Mouse (Mus musculus) embryonic facial prominence, embryonic 13.5 days (tissue): Measurements from ENCODE around the gene Dock4. TPM values are rescaled to one million over a fixed set of nuclear protein-coding genes. Genes with fewer than 3 reads are reported as not detected.

ENCODE experiments used
- ATAC-seq: fragments of 200-750 bp; cut with Nextera tagmentation; 2 replicates; pipeline ENCODE4 v1.8.0; 2017; ENCODE audit warnings: low read depth; ENCODE audit not compliant: insufficient number of reproducible peaks, insufficient read depth, low FRiP score, low TSS enrichment
- H3K27ac ChIP-seq: fragments of 300-500 bp; sonication (generic); 2 replicates; pipeline ENCODE4 v1.5.1; 2015; ENCODE audit warnings: moderate library complexity, mild to moderate bottlenecking, inconsistent platforms
- H3K27me3 ChIP-seq: fragments of 300-500 bp; sonication (generic); 2 replicates; pipeline ENCODE4 v1.6.1; 2015; ENCODE audit warnings: mild to moderate bottlenecking, inconsistent platforms
- H3K36me3 ChIP-seq: fragments of 300-500 bp; sonication (generic); 2 replicates; pipeline ENCODE4 v1.6.1; 2015; ENCODE audit warnings: mild to moderate bottlenecking, inconsistent platforms
- H3K4me1 ChIP-seq: fragments of 300-500 bp; sonication (generic); 2 replicates; pipeline ENCODE4 v1.6.1; 2015; ENCODE audit warnings: inconsistent platforms
- H3K4me2 ChIP-seq: fragments of 300-500 bp; sonication (generic); 2 replicates; pipeline ENCODE4 v1.6.1; 2015; ENCODE audit warnings: moderate library complexity, mild to moderate bottlenecking, inconsistent platforms
- H3K4me3 ChIP-seq: fragments of 300-500 bp; sonication (generic); 2 replicates; pipeline ENCODE4 v1.5.1; 2015; ENCODE audit warnings: mild to moderate bottlenecking, inconsistent platforms
- H3K9ac ChIP-seq: fragments of 300-500 bp; sonication (generic); 2 replicates; pipeline ENCODE4 v1.6.1; 2015; ENCODE audit warnings: mild to moderate bottlenecking, inconsistent platforms
- H3K9me3 ChIP-seq: fragments of 300-500 bp; sonication (generic); 2 replicates; pipeline ENCODE4 v1.6.1; 2016; ENCODE audit warnings: inconsistent platforms
- WGBS: fragments of 180-500 bp; shearing (Covaris S2); methylation state at CpG from one replicate; pipeline ENCODE4 v1.1.7; 2015; ENCODE audit warnings: mixed read lengths; 5-methylcytosine and 5-hydroxymethylcytosine counted together
- polyA plus RNA-seq: library from polyadenylated mRNA; unstranded; fragments of >200 nt; fragmentation: Nextera tagmentation; extraction: Ambion mirVana; gene quantifications from 2 replicates; pipeline ENCODE4 v1.2.1, GENCODE M21; 2015

Gene Dock4
- polyA plus RNA-seq, 1 experiment from 2014 or later = 19.9 TPM

DNA sequence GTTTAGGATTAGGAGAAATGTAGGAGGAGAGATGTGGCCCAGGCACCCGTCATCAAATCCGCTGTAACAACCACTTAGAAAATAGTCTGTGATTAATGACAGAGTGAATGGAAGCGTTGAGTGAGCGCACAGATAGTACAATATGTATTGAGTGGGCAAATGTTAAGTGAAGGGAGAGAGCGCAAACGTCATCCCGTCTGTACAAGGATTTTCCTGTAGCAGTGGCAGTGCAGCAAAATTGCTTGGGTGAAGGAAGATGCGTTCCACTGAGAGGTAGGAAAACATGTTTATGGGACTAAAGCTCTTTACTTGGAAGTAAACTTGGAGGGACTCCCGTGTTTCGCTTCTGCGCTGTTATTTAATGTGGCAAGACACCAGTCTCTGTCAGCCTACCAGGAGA, 348.3 kb downstream of the Dock4 start:
- Histone ChIP-seq H3K27ac (no peak overlapping the region), H3K9ac (no peak overlapping the region), H3K4me1 (peaks cover 16% of the 10 kb centered on the region), H3K27me3 (no peaks in the 10 kb centered on the region), H3K4me2 (no peak overlapping the region), H3K9me3 (no peaks in the 10 kb centered on the region), H3K4me3 (no peak overlapping the region), H3K36me3 (no peaks in the 10 kb centered on the region)
- no peak for ATAC-seq
- WGBS = 79% methylated on average over 11 of the region's 11 CpGs

DNA sequence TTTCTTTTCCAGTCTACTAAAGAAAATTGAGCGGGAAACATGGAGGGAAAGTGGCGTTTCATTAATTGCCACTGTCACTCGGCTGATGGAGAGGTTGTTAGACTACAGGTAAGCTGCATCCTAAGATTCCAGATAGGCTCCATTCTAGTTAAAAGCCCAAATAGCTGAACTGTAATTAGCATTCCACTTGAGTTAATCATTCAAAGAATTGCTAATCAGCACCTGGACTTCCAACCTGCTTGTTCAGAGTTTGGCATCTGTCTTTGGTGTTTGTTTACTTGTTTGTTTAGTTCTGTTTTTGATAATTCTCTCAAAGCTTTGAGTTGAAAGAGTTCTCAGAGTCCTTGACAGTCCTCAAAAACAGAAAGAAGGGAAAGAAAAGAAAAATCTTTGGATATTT, 349.0 kb downstream of the Dock4 start:
- H3K4me1 ChIP-seq = peaks cover 16% of the 10 kb centered on the region
- 83% methylated on average over 3 of the region's 3 CpGs for WGBS
- no peaks in the 10 kb centered on the region for H3K27me3 ChIP-seq
- H3K4me2 ChIP-seq = no peak overlapping the region
- H3K36me3 ChIP-seq = no peaks in the 10 kb centered on the region
- no peak for ATAC-seq
- no peaks in the 10 kb centered on the region for H3K9me3 ChIP-seq
- H3K4me3 ChIP-seq = no peak overlapping the region
- no peak overlapping the region for H3K27ac ChIP-seq
- H3K9ac ChIP-seq = no peak overlapping the region

DNA sequence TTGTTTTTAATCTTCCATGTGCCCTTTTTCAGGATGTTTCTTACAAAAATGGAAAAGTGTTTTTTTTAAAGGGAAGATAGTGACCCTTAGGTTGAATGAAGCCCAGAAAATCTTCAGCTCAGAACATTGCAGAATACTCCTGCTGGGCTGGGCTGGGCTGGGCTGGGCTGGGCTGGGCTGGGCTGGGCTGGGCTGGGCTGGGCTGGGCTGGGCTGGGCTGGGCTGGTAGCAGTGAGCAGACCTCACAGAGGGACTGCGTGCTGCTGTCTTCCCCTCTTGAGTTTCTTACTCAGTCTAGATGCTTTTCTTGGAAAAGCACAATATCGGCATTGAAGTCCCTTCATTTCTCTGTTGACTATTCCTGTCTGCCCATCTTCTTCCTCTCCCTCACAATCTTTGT, 350.0 kb downstream of the Dock4 start:
- Histone ChIP-seq H3K4me1 (peaks cover 16% of the 10 kb centered on the region), H3K36me3 (no peaks in the 10 kb centered on the region), H3K27ac (no peak overlapping the region), H3K4me3 (no peak overlapping the region), H3K9ac (no peak overlapping the region), H3K9me3 (no peaks in the 10 kb centered on the region), H3K27me3 (no peaks in the 10 kb centered on the region), H3K4me2 (no peak overlapping the region)
- no peak for ATAC-seq
- WGBS = 36% methylated on average over 2 of the region's 2 CpGs

- Histone ChIP-seq H3K4me3 (no peak overlapping the region), H3K36me3 (no peaks in the 10 kb centered on the region), H3K4me2 (no peak overlapping the region), H3K9ac (no peak overlapping the region), H3K4me1 (peaks cover 16% of the 10 kb centered on the region), H3K27me3 (no peaks in the 10 kb centered on the region), H3K27ac (no peak overlapping the region), H3K9me3 (no peaks in the 10 kb centered on the region)
- WGBS = 67% methylated on average over 14 of the region's 14 CpGs
- no peak for ATAC-seq
Measured at GRCm38 (mm10) chr12:40796813-40797491, 351.2 kb downstream of the Dock4 start.

GRCm38 (mm10) chr12:40797561-40798343, 352.0 kb downstream of the Dock4 start:
- Histone ChIP-seq H3K4me3 (no peak overlapping the region), H3K27me3 (no peaks in the 10 kb centered on the region), H3K27ac (no peak overlapping the region), H3K9me3 (no peaks in the 10 kb centered on the region), H3K4me2 (no peak overlapping the region), H3K4me1 (peaks cover 16% of the 10 kb centered on the region), H3K9ac (no peak overlapping the region), H3K36me3 (no peaks in the 10 kb centered on the region)
- 58% methylated on average over 9 of the region's 9 CpGs for WGBS
- ATAC-seq = no peak

- Histone ChIP-seq H3K4me2 (no peak overlapping the region), H3K9ac (no peak overlapping the region), H3K4me1 (peaks cover 16% of the 10 kb centered on the region), H3K27ac (peak overlapping the region; percentile 71; the same call in 1 of the 2 replicates), H3K36me3 (no peaks in the 10 kb centered on the region), H3K9me3 (no peaks in the 10 kb centered on the region), H3K4me3 (no peak overlapping the region), H3K27me3 (no peaks in the 10 kb centered on the region)
- WGBS = 55% methylated on average over 5 of the region's 5 CpGs
- no peak for ATAC-seq
Measured at GRCm38 (mm10) chr12:40798344-40799017, 352.7 kb downstream of the Dock4 start.

GRCm38 (mm10) chr12:40801456-40801855, 355.7 kb downstream of the Dock4 start:
- H3K9ac ChIP-seq = no peak overlapping the region
- no peak overlapping the region for H3K4me2 ChIP-seq
- no peak overlapping the region for H3K27ac ChIP-seq
- peaks cover 16% of the 10 kb centered on the region for H3K4me1 ChIP-seq
- 61% methylated on average over 3 of the region's 3 CpGs for whole genome bisulfite sequencing
- no peaks in the 10 kb centered on the region for H3K27me3 ChIP-seq
- no peak overlapping the region for H3K4me3 ChIP-seq
- H3K36me3 ChIP-seq = peaks cover 4% of the 10 kb centered on the region
- H3K9me3 ChIP-seq = no peaks in the 10 kb centered on the region
- no peak for ATAC-seq

GRCm38 (mm10) chr12:40805257-40805656, 359.5 kb downstream of the Dock4 start:
- no peaks in the 10 kb centered on the region for H3K27me3 ChIP-seq
- no peak overlapping the region for H3K9ac ChIP-seq
- H3K9me3 ChIP-seq = no peaks in the 10 kb centered on the region
- H3K27ac ChIP-seq = no peak overlapping the region
- H3K4me1 ChIP-seq = no peaks in the 10 kb centered on the region
- 77% methylated on average over 2 of the region's 2 CpGs for WGBS
- H3K36me3 ChIP-seq = peaks cover 13% of the 10 kb centered on the region
- H3K4me3 ChIP-seq = no peak overlapping the region
- no peak for ATAC-seq
- H3K4me2 ChIP-seq = no peak overlapping the region

GRCm38 (mm10) chr12:40807916-40808315, 362.2 kb downstream of the Dock4 start:
- Histone ChIP-seq H3K9ac (no peak overlapping the region), H3K4me2 (no peak overlapping the region), H3K4me1 (no peaks in the 10 kb centered on the region), H3K4me3 (no peak overlapping the region), H3K27ac (no peak overlapping the region), H3K36me3 (peaks cover 13% of the 10 kb centered on the region), H3K27me3 (no peaks in the 10 kb centered on the region), H3K9me3 (no peaks in the 10 kb centered on the region)
- WGBS = 95% methylated on average over 1 of the region's 1 CpGs
- ATAC-seq = no peak

DNA sequence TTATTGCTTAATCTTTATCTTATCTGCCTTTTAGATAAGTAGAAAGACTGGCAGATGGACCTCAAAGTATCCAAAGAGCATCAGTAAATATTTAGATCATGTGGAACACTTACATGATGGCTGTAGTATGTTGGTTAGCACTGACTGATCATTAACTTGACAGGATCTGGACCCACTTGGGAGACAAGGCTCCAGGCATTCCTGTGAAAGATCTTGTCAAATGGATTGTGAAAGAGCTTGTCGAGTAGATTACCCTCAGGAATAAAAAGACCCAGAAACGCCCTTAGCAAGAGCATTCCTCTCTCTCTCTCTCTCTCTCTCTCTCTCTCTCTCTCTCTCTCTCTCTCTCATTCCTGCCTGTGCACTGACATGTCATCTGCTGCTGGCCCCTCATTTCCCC, 367.7 kb downstream of the Dock4 start:
- Histone ChIP-seq H3K4me1 (no peaks in the 10 kb centered on the region), H3K27ac (no peak overlapping the region), H3K9me3 (no peaks in the 10 kb centered on the region), H3K4me2 (no peak overlapping the region), H3K4me3 (no peak overlapping the region), H3K27me3 (no peaks in the 10 kb centered on the region), H3K36me3 (peaks cover 8% of the 10 kb centered on the region; the same call in 1 of the 2 replicates), H3K9ac (no peak overlapping the region)
- no peak for ATAC-seq
- 57% methylated on average over 2 of the region's 2 CpGs for WGBS

DNA sequence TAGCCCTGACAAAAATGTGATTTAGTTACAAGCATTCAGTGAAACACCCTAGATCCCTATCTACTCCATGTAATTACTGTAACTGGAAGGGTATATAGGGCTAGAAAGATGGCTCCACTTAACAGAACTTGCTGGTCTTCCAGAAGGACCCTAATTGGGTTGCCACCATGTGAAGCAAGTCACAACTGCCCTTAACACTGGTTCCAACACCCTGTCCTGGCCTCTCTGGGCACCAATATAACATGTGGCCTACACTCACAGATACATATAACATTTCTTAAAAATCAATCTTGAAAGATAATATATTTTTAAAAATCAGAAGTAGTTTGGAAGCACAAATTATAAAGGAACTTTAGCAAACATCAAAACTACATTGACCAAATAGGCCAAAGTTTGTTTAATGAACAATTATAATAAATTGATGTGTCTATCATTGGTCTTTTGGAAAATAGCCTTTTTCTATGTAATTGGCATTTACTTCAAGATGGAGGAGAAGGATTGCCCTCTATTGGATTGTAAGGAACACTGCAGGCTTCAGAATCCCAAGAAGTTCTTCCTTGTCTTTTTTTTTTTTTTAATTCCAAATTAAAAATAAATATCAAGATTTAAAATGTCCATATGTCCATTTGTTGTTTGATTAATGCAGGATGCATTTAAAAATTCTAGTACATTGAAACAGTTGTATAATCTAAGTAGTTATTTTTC, 369.1 kb downstream of the Dock4 start:
- Histone ChIP-seq H3K27me3 (no peaks in the 10 kb centered on the region), H3K4me1 (no peaks in the 10 kb centered on the region), H3K4me3 (no peak overlapping the region), H3K4me2 (no peak overlapping the region), H3K9me3 (no peaks in the 10 kb centered on the region), H3K36me3 (peaks cover 8% of the 10 kb centered on the region; the same call in 1 of the 2 replicates), H3K27ac (no peak overlapping the region), H3K9ac (no peak overlapping the region)
- no peak for ATAC-seq
